Mouse (Mus musculus): ENCODE results near the gene Chpf. TPM values are rescaled to one million over a fixed set of nuclear protein-coding genes. Genes with fewer than 3 reads are reported as not detected.

Chpf gene
- polyA plus RNA-seq, 1 experiment: 52.1 TPM

DNA sequence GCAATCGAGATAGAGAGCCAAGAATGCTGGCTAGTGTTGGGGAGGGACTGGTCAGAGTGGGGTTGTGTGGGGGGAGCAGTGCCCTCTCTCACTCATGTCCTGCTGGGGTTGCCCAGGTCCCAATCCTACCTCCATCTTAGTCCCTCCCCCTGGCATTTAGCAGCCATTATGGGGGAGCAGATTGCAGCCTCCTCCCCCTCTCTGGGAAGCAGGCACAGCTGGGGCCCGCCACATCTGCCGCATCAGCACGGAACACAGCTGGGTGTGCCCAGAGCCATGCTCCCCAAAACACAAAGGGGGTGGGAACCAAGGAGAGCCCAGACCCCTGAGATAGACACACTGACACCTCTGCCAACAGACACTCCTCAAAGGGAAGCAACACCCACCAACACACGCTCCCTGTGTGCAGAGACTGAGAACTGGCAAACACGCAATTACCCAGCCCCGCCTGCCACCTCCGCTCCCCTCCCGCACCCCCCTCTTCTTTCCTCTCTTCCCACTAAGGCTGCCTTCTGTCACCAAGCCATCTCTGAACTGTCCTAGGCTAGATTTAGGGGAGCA lies 33.9 kb downstream of the Chpf start:
- no peak for TF ChIP-seq MYOG (IDR thresholded peaks at IDR 0.05; ENCODE audit: control insufficient read depth in 1 of 3, insufficient read depth in 1 of 3, insufficient read length in 2 of 3, low read depth in 2 of 3)
- TF ChIP-seq POLR2AphosphoS2 (IDR thresholded peaks at IDR 0.05; ENCODE audit: insufficient read length, low read depth): peak; percentile 32
- Histone ChIP-seq H3ac (ENCODE audit: control insufficient read depth, insufficient read length) (no peak overlapping the region), H3K36me3 (ENCODE audit: control insufficient read depth, insufficient read depth) (peaks cover 3% of the 10 kb centered on the region), H3K27me3 (ENCODE audit: control insufficient read depth, insufficient read depth, insufficient read length) (no peaks in the 10 kb centered on the region), H3K79me2 (ENCODE audit: control insufficient read depth, insufficient read depth) (no peaks in the 10 kb centered on the region), H3K4me2 (ENCODE audit: low read depth) (no peak overlapping the region), H3K4me3 (no peak overlapping the region)

DNA sequence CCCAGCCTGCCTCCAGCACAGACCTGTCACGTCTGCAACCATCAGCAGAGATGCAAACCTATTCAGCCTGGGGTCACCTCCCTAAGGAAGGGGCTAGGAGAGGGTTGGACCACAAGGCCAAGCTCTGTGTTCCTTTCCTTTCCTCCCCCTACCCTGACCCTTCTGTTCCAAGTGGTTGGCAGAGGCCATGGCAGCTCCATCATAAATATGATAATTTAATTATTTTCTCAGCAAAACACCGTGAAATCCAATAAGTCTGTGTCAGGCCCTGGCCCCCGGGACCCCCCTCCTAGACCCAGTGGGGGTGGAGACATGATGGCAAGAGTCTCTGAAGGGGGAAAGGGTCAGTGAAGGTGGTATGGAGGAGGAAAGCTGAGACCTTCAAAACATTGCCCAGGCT lies 34.9 kb downstream of the Chpf start:
- no peak overlapping the region for H3K4me2 ChIP-seq (ENCODE audit: low read depth)
- H3K36me3 ChIP-seq (ENCODE audit: control insufficient read depth, insufficient read depth): peaks cover 3% of the 10 kb centered on the region
- no peak overlapping the region for H3ac ChIP-seq (ENCODE audit: control insufficient read depth, insufficient read length)
- TF ChIP-seq POLR2AphosphoS2 (IDR thresholded peaks at IDR 0.05; ENCODE audit: insufficient read length, low read depth): no peak
- no peak for TF ChIP-seq CEBPB (IDR thresholded peaks at IDR 0.05; ENCODE audit: insufficient read depth, poor library complexity, severe bottlenecking)
- no peak for TF ChIP-seq REST (IDR thresholded peaks at IDR 0.05; ENCODE audit: insufficient read depth, insufficient read length)
- no peak for TF ChIP-seq POLR2A (IDR thresholded peaks at IDR 0.05; ENCODE audit: insufficient read length, low read depth)
- TF ChIP-seq MYOD1 (IDR thresholded peaks at IDR 0.05; ENCODE audit: control insufficient read depth in 1 of 3, insufficient read length in 2 of 3, low read depth in 2 of 3): no peak
- no peak for TF ChIP-seq MYOG (IDR thresholded peaks at IDR 0.05; ENCODE audit: control insufficient read depth in 1 of 3, insufficient read depth in 1 of 3, insufficient read length in 2 of 3, low read depth in 2 of 3)
- TF ChIP-seq TCF3 (IDR thresholded peaks at IDR 0.05; ENCODE audit: insufficient read length, low read depth): no peak
- TF ChIP-seq MAX (IDR thresholded peaks at IDR 0.05; ENCODE audit: low read depth): no peak
- TF ChIP-seq SRF (IDR thresholded peaks at IDR 0.05; ENCODE audit: control insufficient read depth, insufficient read length, low read depth): no peak
- no peak for TF ChIP-seq TCF12 (IDR thresholded peaks at IDR 0.05; ENCODE audit: insufficient read depth, poor library complexity, severe bottlenecking)
- TF ChIP-seq E2F4 (IDR thresholded peaks at IDR 0.05; ENCODE audit: insufficient read depth): no peak
- TF ChIP-seq USF1 (IDR thresholded peaks at IDR 0.05; ENCODE audit: low read depth): no peak
- H3K4me3 ChIP-seq: no peak overlapping the region
- H3K27me3 ChIP-seq (ENCODE audit: control insufficient read depth, insufficient read depth, insufficient read length): no peaks in the 10 kb centered on the region
- no peaks in the 10 kb centered on the region for H3K79me2 ChIP-seq (ENCODE audit: control insufficient read depth, insufficient read depth)

DNA sequence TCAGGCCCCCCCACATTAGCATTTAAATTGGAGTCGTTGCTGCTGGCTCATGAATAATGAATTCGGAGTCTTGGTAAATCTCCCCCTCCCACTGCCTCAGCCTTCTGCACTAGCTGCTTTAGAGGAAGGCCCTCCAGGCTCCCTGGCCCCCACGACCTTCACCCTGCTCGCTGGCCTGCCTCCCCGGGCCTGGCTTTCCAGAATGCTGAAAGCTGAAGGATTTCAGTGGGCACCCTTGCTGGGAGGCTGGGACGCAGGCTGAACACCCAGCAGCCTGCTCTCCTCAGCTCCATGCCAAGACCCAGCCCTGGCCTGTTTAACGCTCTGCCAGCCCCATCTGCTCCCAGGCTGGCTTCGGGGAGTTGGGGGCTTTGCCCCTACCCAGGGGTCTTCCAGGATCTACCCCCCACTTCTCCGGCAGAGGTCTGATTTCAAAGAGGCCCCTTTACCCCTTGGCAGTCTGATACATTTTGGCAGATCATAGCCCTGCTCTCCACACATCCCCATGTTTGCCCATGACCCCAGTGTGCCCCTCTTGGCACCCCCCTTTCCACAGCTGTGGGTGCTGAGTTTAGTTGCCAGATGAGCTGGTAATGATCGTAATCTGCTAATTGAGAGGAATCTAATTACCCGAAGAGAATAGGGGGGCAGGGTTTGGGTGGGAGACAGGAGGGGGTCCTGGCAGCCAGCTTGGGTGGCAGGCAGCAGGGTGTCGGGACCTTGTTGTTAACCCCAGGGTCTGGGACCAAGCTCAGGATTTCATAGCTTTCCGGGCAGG lies 35.7 kb downstream of the Chpf start:
- H3K4me3 ChIP-seq: no peak overlapping the region
- H3K4me2 ChIP-seq (ENCODE audit: low read depth): no peak overlapping the region
- TF ChIP-seq POLR2AphosphoS2 (IDR thresholded peaks at IDR 0.05; ENCODE audit: insufficient read length, low read depth): peak; percentile 7
- TF ChIP-seq USF1 (IDR thresholded peaks at IDR 0.05; ENCODE audit: low read depth): no peak
- no peak for TF ChIP-seq E2F4 (IDR thresholded peaks at IDR 0.05; ENCODE audit: insufficient read depth)
- no peak for TF ChIP-seq MAX (IDR thresholded peaks at IDR 0.05; ENCODE audit: low read depth)
- no peak for TF ChIP-seq MYOD1 (IDR thresholded peaks at IDR 0.05; ENCODE audit: control insufficient read depth in 1 of 3, insufficient read length in 2 of 3, low read depth in 2 of 3)
- TF ChIP-seq POLR2A (IDR thresholded peaks at IDR 0.05; ENCODE audit: insufficient read length, low read depth): no peak
- TF ChIP-seq TCF12 (IDR thresholded peaks at IDR 0.05; ENCODE audit: insufficient read depth, poor library complexity, severe bottlenecking): no peak
- H3K27me3 ChIP-seq (ENCODE audit: control insufficient read depth, insufficient read depth, insufficient read length): no peaks in the 10 kb centered on the region
- no peak overlapping the region for H3ac ChIP-seq (ENCODE audit: control insufficient read depth, insufficient read length)
- H3K79me2 ChIP-seq (ENCODE audit: control insufficient read depth, insufficient read depth): no peaks in the 10 kb centered on the region
- peaks cover 3% of the 10 kb centered on the region for H3K36me3 ChIP-seq (ENCODE audit: control insufficient read depth, insufficient read depth)

DNA sequence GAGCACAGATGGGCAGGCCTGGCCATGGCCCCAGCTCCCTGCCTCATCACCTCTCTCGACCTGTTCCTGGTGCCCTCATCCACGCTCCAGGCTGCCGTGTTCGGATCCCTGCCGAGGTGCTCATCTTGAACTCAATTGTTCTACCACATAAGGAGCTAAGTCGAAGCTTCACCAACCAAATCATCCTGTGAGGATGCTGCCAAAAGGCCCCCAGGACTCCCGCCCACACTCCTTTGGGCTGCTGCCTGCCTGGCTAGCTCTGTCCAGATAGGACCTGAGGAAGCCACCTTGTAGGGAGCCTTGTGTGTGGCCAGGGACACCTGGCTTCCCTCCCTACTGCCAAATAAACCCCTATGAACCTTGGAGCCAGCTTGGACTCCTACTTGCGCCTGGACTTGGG lies 36.3 kb downstream of the Chpf start:
- Histone ChIP-seq H3K27me3 (ENCODE audit: control insufficient read depth, insufficient read depth, insufficient read length) (no peaks in the 10 kb centered on the region), H3ac (ENCODE audit: control insufficient read depth, insufficient read length) (no peak overlapping the region), H3K36me3 (ENCODE audit: control insufficient read depth, insufficient read depth) (peaks cover 3% of the 10 kb centered on the region), H3K4me3 (no peak overlapping the region), H3K4me2 (ENCODE audit: low read depth) (no peak overlapping the region), H3K79me2 (ENCODE audit: control insufficient read depth, insufficient read depth) (no peaks in the 10 kb centered on the region)
- TF ChIP-seq MAX (IDR thresholded peaks at IDR 0.05; ENCODE audit: low read depth) (no peak), USF1 (IDR thresholded peaks at IDR 0.05; ENCODE audit: low read depth) (no peak), REST (IDR thresholded peaks at IDR 0.05; ENCODE audit: insufficient read depth, insufficient read length) (no peak), E2F4 (IDR thresholded peaks at IDR 0.05; ENCODE audit: insufficient read depth) (no peak), POLR2A (IDR thresholded peaks at IDR 0.05; ENCODE audit: insufficient read length, low read depth) (no peak), MYOD1 (IDR thresholded peaks at IDR 0.05; ENCODE audit: control insufficient read depth in 1 of 3, insufficient read length in 2 of 3, low read depth in 2 of 3) (no peak)

DNA sequence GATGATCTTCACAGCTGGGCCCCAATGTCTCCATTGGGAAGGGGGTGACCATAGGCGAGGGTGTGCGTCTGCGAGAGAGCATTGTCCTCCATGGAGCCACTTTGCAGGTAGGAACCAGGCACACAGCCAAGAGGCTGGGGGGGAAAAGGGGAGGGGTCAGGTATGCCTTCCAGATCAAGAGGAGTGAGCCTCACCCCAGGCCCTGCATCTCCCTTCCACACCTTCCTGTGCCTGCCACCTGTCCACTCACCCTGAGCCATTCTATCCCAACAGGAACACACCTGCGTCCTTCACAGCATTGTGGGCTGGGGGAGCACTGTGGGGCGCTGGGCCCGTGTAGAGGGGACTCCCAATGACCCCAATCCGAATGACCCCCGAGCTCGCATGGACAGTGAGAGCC lies 36.9 kb downstream of the Chpf start:
- H3K4me3 ChIP-seq: no peak overlapping the region
- H3ac ChIP-seq (ENCODE audit: control insufficient read depth, insufficient read length): no peak overlapping the region
- TF ChIP-seq MYOD1 (IDR thresholded peaks at IDR 0.05; ENCODE audit: control insufficient read depth in 1 of 3, insufficient read length in 2 of 3, low read depth in 2 of 3) (no peak), USF1 (IDR thresholded peaks at IDR 0.05; ENCODE audit: low read depth) (no peak), TCF12 (IDR thresholded peaks at IDR 0.05; ENCODE audit: insufficient read depth, poor library complexity, severe bottlenecking) (no peak), POLR2A (IDR thresholded peaks at IDR 0.05; ENCODE audit: insufficient read length, low read depth) (no peak), POLR2AphosphoS2 (IDR thresholded peaks at IDR 0.05; ENCODE audit: insufficient read length, low read depth) (no peak), E2F4 (IDR thresholded peaks at IDR 0.05; ENCODE audit: insufficient read depth) (no peak), TCF3 (IDR thresholded peaks at IDR 0.05; ENCODE audit: insufficient read length, low read depth) (no peak), REST (IDR thresholded peaks at IDR 0.05; ENCODE audit: insufficient read depth, insufficient read length) (no peak), SRF (IDR thresholded peaks at IDR 0.05; ENCODE audit: control insufficient read depth, insufficient read length, low read depth) (no peak), CEBPB (IDR thresholded peaks at IDR 0.05; ENCODE audit: insufficient read depth, poor library complexity, severe bottlenecking) (no peak), MAX (IDR thresholded peaks at IDR 0.05; ENCODE audit: low read depth) (no peak), MYOG (IDR thresholded peaks at IDR 0.05; ENCODE audit: control insufficient read depth in 1 of 3, insufficient read depth in 1 of 3, insufficient read length in 2 of 3, low read depth in 2 of 3) (no peak)
- H3K79me2 ChIP-seq (ENCODE audit: control insufficient read depth, insufficient read depth): no peaks in the 10 kb centered on the region
- H3K4me2 ChIP-seq (ENCODE audit: low read depth): no peak overlapping the region
- H3K27me3 ChIP-seq (ENCODE audit: control insufficient read depth, insufficient read depth, insufficient read length): no peaks in the 10 kb centered on the region
- peaks cover 3% of the 10 kb centered on the region for H3K36me3 ChIP-seq (ENCODE audit: control insufficient read depth, insufficient read depth)
